9 mouse cellular contexts compared by ENCODE assay signal in genomic region chr12:104936223-104936622, GRCm38 (mm10).
DNase-seq lines count a peak whose midpoint lies in the region; ATAC-seq and TF ChIP-seq lines count a peak whose summit lies in the region.
"Had no signal": no experiment of that assay in that cellular context is flagged by ENCODE, and none has a peak within 500 bp of the region (broad histone marks: within the 10 kb centered on the region; RNA-seq: fewer than 3 reads in every experiment).

No protein-coding gene starts in this region.

- DNase-seq in B cell, adult 2 months: peak; percentile 71 to 72
- peak; percentile 15 for DNase-seq in MEL-GATA-1-ER (ENCODE audit: extremely low read depth, low read depth)
- DNase-seq in kidney, postnatal 4 days: peak; percentile 68
- DNase-seq in thymus, postnatal 14 days: peak; percentile 41
- no peak for DNase-seq in urinary bladder, adult 2 months (ENCODE audit: low spot score)
- DNase-seq in cerebellum, adult 11-12 months: no peak

- WGBS in intestine, postnatal 0 days: 85% methylated on average over 4 of the region's 4 CpGs
- 79% methylated on average over 4 of the region's 4 CpGs for WGBS in intestine, embryonic 15.5 days

- no peaks in the 10 kb centered on the region; the same call in 1 of the 2 replicates for H3K27me3 ChIP-seq in intestine, postnatal 0 days (replicated peaks; ENCODE audit: control insufficient read depth, insufficient read depth, low read length)
- no peaks in the 10 kb centered on the region for H3K27me3 ChIP-seq in intestine, embryonic 15.5 days (replicated peaks)
- H3K27me3 ChIP-seq: embryonic facial prominence, embryonic 15.5 days had no signal

- H3K4me2 ChIP-seq in intestine, postnatal 0 days (replicated peaks; ENCODE audit: low read depth): no peak overlapping the region
- no peak overlapping the region for H3K4me2 ChIP-seq in intestine, embryonic 15.5 days (replicated peaks)
- H3K4me2 ChIP-seq: embryonic facial prominence, embryonic 15.5 days had no signal

- H3K9ac ChIP-seq in intestine, postnatal 0 days (ENCODE audit: low read depth, low read length): no peak overlapping the region
- H3K9ac ChIP-seq in intestine, embryonic 15.5 days: no peak overlapping the region
- H3K9ac ChIP-seq: embryonic facial prominence, embryonic 15.5 days had no signal

- peaks cover 6% of the 10 kb centered on the region; the same call in 1 of the 2 replicates for H3K9me3 ChIP-seq in intestine, postnatal 0 days (ENCODE audit: control insufficient read depth)
- H3K9me3 ChIP-seq in intestine, embryonic 15.5 days: no peaks in the 10 kb centered on the region
- H3K9me3 ChIP-seq: embryonic facial prominence, embryonic 15.5 days had no signal

- H3K36me3 ChIP-seq in intestine, postnatal 0 days (ENCODE audit: control insufficient read depth, insufficient read depth): peaks cover 6% of the 10 kb centered on the region; the same call in 1 of the 2 replicates
- no peaks in the 10 kb centered on the region for H3K36me3 ChIP-seq in intestine, embryonic 15.5 days
- H3K36me3 ChIP-seq: embryonic facial prominence, embryonic 15.5 days had no signal

- no peaks in the 10 kb centered on the region for H3K4me1 ChIP-seq in intestine, postnatal 0 days (replicated peaks; ENCODE audit: control insufficient read depth, insufficient read depth, low read length)
- H3K4me1 ChIP-seq in intestine, embryonic 15.5 days (replicated peaks): no peaks in the 10 kb centered on the region

- no peak overlapping the region for H3K27ac ChIP-seq in intestine, postnatal 0 days (ENCODE audit: low read depth, low read length)
- H3K27ac ChIP-seq in intestine, embryonic 15.5 days: no peak overlapping the region
- H3K27ac ChIP-seq: embryonic facial prominence, embryonic 15.5 days had no signal

- no peak overlapping the region for H3K4me3 ChIP-seq in intestine, postnatal 0 days (ENCODE audit: low read depth, low read length)
- H3K4me3 ChIP-seq in intestine, embryonic 15.5 days (replicated peaks): no peak overlapping the region
- H3K4me3 ChIP-seq: embryonic facial prominence, embryonic 15.5 days had no signal

- TF ChIP-seq CTCF in intestine, postnatal 0 days (IDR thresholded peaks at IDR 0.05; ENCODE audit: low read depth): peak; percentile 78

- ATAC-seq in intestine, postnatal 0 days: no peak
- no peak for ATAC-seq in intestine, embryonic 15.5 days

Comparison
In these comparisons a context has a peak if more than half of its experiments do, and no peak if none do; other contexts are left out.
1. DNase-seq: peak in B cell, adult 2 months (2 of 2), MEL-GATA-1-ER (single experiment), kidney, postnatal 4 days (2 of 2) and thymus, postnatal 14 days (single experiment); none in urinary bladder, adult 2 months (single experiment) and cerebellum, adult 11-12 months (single experiment).